Mouse (Mus musculus): ENCODE measurements around the gene Gm36864. TPM values are rescaled to one million over a fixed set of nuclear protein-coding genes. Genes with fewer than 3 reads are reported as not detected.

Gene Gm36864
- polyA plus RNA-seq, 1 experiment from 2014 or later: not detected

GRCm38 (mm10) chr7:44276461-44277249, 40.7 kb downstream of the Gm36864 start:
- Histone ChIP-seq H3K27ac (ENCODE audit: low read depth, low read length) (no peak overlapping the region), H3K9me3 (ENCODE audit: control insufficient read depth, low read length) (no peaks in the 10 kb centered on the region), H3K27me3 (ENCODE audit: control insufficient read depth, insufficient read depth, low read length) (no peaks in the 10 kb centered on the region), H3K36me3 (ENCODE audit: control insufficient read depth, insufficient read depth, low read length) (no peaks in the 10 kb centered on the region), H3K4me3 (ENCODE audit: low read depth, low read length) (no peak overlapping the region), H3K4me1 (ENCODE audit: control insufficient read depth, insufficient read depth, low read length) (no peaks in the 10 kb centered on the region), H3K9ac (ENCODE audit: low read length) (no peak overlapping the region), H3K4me2 (ENCODE audit: low read depth) (no peak overlapping the region)
- 65% methylated on average over 8 of the region's 10 CpGs for WGBS
- DNase-seq (ENCODE audit: low spot score) (no peak), ATAC-seq (ENCODE audit: insufficient read depth, low FRiP score, low TSS enrichment) (no peak)

GRCm38 (mm10) chr7:44277250-44277622, 41.3 kb downstream of the Gm36864 start:
- H3K9ac ChIP-seq (ENCODE audit: low read length): no peak overlapping the region
- H3K4me2 ChIP-seq (ENCODE audit: low read depth): no peak overlapping the region
- H3K4me1 ChIP-seq (ENCODE audit: control insufficient read depth, insufficient read depth, low read length): no peaks in the 10 kb centered on the region
- WGBS: 52% methylated on average over 2 of the region's 2 CpGs
- DNase-seq (ENCODE audit: low spot score) (no peak), ATAC-seq (ENCODE audit: insufficient read depth, low FRiP score, low TSS enrichment) (no peak)
- no peaks in the 10 kb centered on the region for H3K9me3 ChIP-seq (ENCODE audit: control insufficient read depth, low read length)
- H3K4me3 ChIP-seq (ENCODE audit: low read depth, low read length): no peak overlapping the region
- H3K27ac ChIP-seq (ENCODE audit: low read depth, low read length): no peak overlapping the region
- H3K36me3 ChIP-seq (ENCODE audit: control insufficient read depth, insufficient read depth, low read length): no peaks in the 10 kb centered on the region
- H3K27me3 ChIP-seq (ENCODE audit: control insufficient read depth, insufficient read depth, low read length): no peaks in the 10 kb centered on the region

DNA sequence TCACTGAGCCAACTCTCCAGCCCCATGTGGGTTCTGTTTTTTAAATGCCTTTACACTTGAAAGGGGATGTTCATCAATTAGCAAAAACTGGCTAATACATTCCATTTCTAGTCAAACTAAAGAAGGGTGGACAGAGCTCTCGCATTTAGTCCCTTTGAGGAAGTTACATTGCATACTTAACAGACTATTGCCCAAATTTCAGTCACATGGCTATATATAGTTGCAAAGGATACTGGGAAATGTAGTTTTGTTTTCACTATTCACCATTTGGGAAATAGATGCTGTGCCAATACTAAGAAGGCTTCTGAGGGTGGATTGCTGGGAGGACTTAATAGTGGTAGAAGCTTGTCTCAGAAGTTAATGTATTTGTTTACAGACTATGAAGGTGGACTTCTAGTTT, 45.0 kb downstream of the Gm36864 start:
- 74% methylated on average over 1 of the region's 1 CpGs for WGBS
- ATAC-seq (ENCODE audit: insufficient read depth, low FRiP score, low TSS enrichment) (no peak), DNase-seq (ENCODE audit: low spot score) (no peak)
- no peak overlapping the region for H3K4me2 ChIP-seq (ENCODE audit: low read depth)
- H3K4me3 ChIP-seq (ENCODE audit: low read depth, low read length): no peak overlapping the region
- H3K27ac ChIP-seq (ENCODE audit: low read depth, low read length): no peak overlapping the region
- H3K9me3 ChIP-seq (ENCODE audit: control insufficient read depth, low read length): no peaks in the 10 kb centered on the region
- no peaks in the 10 kb centered on the region for H3K36me3 ChIP-seq (ENCODE audit: control insufficient read depth, insufficient read depth, low read length)
- no peaks in the 10 kb centered on the region for H3K4me1 ChIP-seq (ENCODE audit: control insufficient read depth, insufficient read depth, low read length)
- H3K27me3 ChIP-seq (ENCODE audit: control insufficient read depth, insufficient read depth, low read length): no peaks in the 10 kb centered on the region
- H3K9ac ChIP-seq (ENCODE audit: low read length): no peak overlapping the region

DNA sequence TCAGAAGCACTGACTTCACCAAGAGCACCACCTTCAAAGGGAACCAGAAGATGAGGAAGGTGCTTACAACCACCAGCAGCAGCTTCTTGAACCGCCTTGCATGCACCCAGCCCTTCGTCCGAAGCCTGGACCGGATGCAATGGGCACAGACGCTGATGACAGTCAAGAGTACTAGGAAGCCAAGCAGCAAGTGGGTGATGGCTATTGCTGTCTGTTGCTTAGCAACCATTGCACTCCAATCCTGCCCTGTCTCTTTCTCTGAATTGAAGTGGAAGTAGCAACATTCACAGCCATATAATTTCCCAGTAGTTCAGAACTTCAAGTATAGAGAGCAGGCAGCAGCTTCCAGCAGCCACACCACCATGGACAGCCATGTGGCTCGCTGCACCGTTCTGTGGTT, 45.6 kb downstream of the Gm36864 start:
- H3K4me2 ChIP-seq (ENCODE audit: low read depth): no peak overlapping the region
- no peak overlapping the region for H3K9ac ChIP-seq (ENCODE audit: low read length)
- H3K27me3 ChIP-seq (ENCODE audit: control insufficient read depth, insufficient read depth, low read length): no peaks in the 10 kb centered on the region
- no peaks in the 10 kb centered on the region for H3K9me3 ChIP-seq (ENCODE audit: control insufficient read depth, low read length)
- no peaks in the 10 kb centered on the region for H3K36me3 ChIP-seq (ENCODE audit: control insufficient read depth, insufficient read depth, low read length)
- H3K27ac ChIP-seq (ENCODE audit: low read depth, low read length): no peak overlapping the region
- H3K4me3 ChIP-seq (ENCODE audit: low read depth, low read length): no peak overlapping the region
- no peak for DNase-seq (ENCODE audit: low spot score)
- no peak for ATAC-seq (ENCODE audit: insufficient read depth, low FRiP score, low TSS enrichment)
- H3K4me1 ChIP-seq (ENCODE audit: control insufficient read depth, insufficient read depth, low read length): no peaks in the 10 kb centered on the region
- WGBS: 77% methylated on average over 7 of the region's 7 CpGs

- 79% methylated on average over 7 of the region's 7 CpGs for WGBS
- H3K36me3 ChIP-seq (ENCODE audit: control insufficient read depth, insufficient read depth, low read length): no peaks in the 10 kb centered on the region
- H3K27me3 ChIP-seq (ENCODE audit: control insufficient read depth, insufficient read depth, low read length): no peaks in the 10 kb centered on the region
Observed at GRCm38 (mm10) chr7:44287760-44288159, 51.8 kb downstream of the Gm36864 start.

DNA sequence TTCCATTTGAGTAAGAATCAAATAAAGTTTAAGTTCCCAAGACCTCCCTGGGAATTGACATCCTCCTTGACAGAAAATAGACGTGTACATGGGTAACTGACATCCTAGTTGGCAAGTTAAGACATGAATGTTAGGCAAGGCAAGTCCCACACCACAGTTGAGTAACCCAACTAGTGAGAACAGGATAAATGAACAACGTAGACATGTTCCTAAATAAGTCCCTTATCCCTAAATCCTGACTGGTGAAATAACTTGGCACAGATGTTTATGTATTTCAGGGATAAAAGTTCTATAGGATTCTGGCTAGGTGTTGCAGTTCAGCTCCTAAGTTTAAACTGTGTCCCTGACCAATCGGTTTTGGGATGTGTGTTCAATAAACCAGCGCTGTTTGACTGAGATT, 55.0 kb downstream of the Gm36864 start:
- DNase-seq (ENCODE audit: low spot score) (no peak), ATAC-seq (ENCODE audit: insufficient read depth, low FRiP score, low TSS enrichment) (no peak)
- Histone ChIP-seq H3K4me3 (ENCODE audit: low read depth, low read length) (no peak overlapping the region), H3K36me3 (ENCODE audit: control insufficient read depth, insufficient read depth, low read length) (no peaks in the 10 kb centered on the region), H3K9ac (ENCODE audit: low read length) (no peak overlapping the region), H3K27ac (ENCODE audit: low read depth, low read length) (no peak overlapping the region), H3K4me1 (ENCODE audit: control insufficient read depth, insufficient read depth, low read length) (no peaks in the 10 kb centered on the region), H3K4me2 (ENCODE audit: low read depth) (no peak overlapping the region), H3K9me3 (ENCODE audit: control insufficient read depth, low read length) (no peaks in the 10 kb centered on the region), H3K27me3 (ENCODE audit: control insufficient read depth, insufficient read depth, low read length) (no peaks in the 10 kb centered on the region)
- 82% methylated on average over 4 of the region's 4 CpGs for WGBS

More at GRCm38 (mm10) chr7:44287760-44288159, 51.8 kb downstream of the Gm36864 start:
- no peaks in the 10 kb centered on the region for H3K9me3 ChIP-seq (ENCODE audit: control insufficient read depth, low read length)
- H3K9ac ChIP-seq (ENCODE audit: low read length): no peak overlapping the region
- ATAC-seq (ENCODE audit: insufficient read depth, low FRiP score, low TSS enrichment): no peak
- no peak for DNase-seq (ENCODE audit: low spot score)
- no peaks in the 10 kb centered on the region for H3K4me1 ChIP-seq (ENCODE audit: control insufficient read depth, insufficient read depth, low read length)
- no peak overlapping the region for H3K4me2 ChIP-seq (ENCODE audit: low read depth)
- no peak overlapping the region for H3K27ac ChIP-seq (ENCODE audit: low read depth, low read length)
- H3K4me3 ChIP-seq (ENCODE audit: low read depth, low read length): no peak overlapping the region

DNA sequence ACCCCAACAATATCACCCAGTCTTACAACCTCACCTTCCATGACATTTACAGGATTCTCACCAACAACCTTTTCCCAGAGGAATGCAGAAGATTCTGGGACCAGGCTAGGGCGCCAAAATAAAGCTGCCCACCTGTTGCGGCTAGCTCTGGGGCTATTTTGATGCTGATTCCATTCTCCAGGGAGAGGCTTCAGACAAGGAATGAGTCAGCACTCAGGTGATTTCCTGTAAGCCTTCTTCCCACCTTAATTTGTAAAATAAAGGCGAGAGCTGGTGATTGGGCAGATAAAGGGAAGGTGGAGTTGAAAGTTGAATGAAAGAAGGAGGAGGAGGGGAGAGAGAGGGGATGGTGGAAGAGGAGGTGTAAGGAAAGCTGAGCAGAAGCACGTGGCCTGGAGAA, 55.4 kb downstream of the Gm36864 start:
- WGBS: 54% methylated on average over 4 of the region's 4 CpGs
- Histone ChIP-seq H3K4me1 (ENCODE audit: control insufficient read depth, insufficient read depth, low read length) (no peaks in the 10 kb centered on the region), H3K27ac (ENCODE audit: low read depth, low read length) (no peak overlapping the region), H3K9me3 (ENCODE audit: control insufficient read depth, low read length) (no peaks in the 10 kb centered on the region), H3K4me2 (ENCODE audit: low read depth) (no peak overlapping the region), H3K36me3 (ENCODE audit: control insufficient read depth, insufficient read depth, low read length) (no peaks in the 10 kb centered on the region), H3K9ac (ENCODE audit: low read length) (no peak overlapping the region), H3K27me3 (ENCODE audit: control insufficient read depth, insufficient read depth, low read length) (no peaks in the 10 kb centered on the region), H3K4me3 (ENCODE audit: low read depth, low read length) (no peak overlapping the region)
- ATAC-seq (ENCODE audit: insufficient read depth, low FRiP score, low TSS enrichment) (no peak), DNase-seq (ENCODE audit: low spot score) (no peak)

Other genes starting within 250 kb of the Gm36864 start
- gene Klk1b11, start 240.3 kb upstream of the Gm36864 start, polyA plus RNA-seq (2014; fragmentation: Nextera tagmentation; extraction: Ambion mirVana): not detected in 2 replicates
- not detected in 2 replicates for gene Klk1b26, start 224.0 kb upstream of the Gm36864 start, polyA plus RNA-seq (2014; fragmentation: Nextera tagmentation; extraction: Ambion mirVana)
- gene Klk1b27, start 183.9 kb upstream of the Gm36864 start, polyA plus RNA-seq (2014; fragmentation: Nextera tagmentation; extraction: Ambion mirVana): not detected in 2 replicates
- gene Klk1b21, start 133.8 kb upstream of the Gm36864 start, polyA plus RNA-seq (2014; fragmentation: Nextera tagmentation; extraction: Ambion mirVana): not detected in 2 replicates
- gene Klk1b22, start 123.5 kb upstream of the Gm36864 start, polyA plus RNA-seq (2014; fragmentation: Nextera tagmentation; extraction: Ambion mirVana): not detected in 2 replicates
- gene Klk1b16, start 99.4 kb upstream of the Gm36864 start, polyA plus RNA-seq (2014; fragmentation: Nextera tagmentation; extraction: Ambion mirVana): not detected in 2 replicates
- gene Klk1b24, start 47.9 kb upstream of the Gm36864 start, polyA plus RNA-seq (2014; fragmentation: Nextera tagmentation; extraction: Ambion mirVana): not detected in 2 replicates
- gene Klk1b3, start 38.0 kb upstream of the Gm36864 start, polyA plus RNA-seq (2014; fragmentation: Nextera tagmentation; extraction: Ambion mirVana): not detected in 2 replicates
- gene Klk1b4, start 28.7 kb upstream of the Gm36864 start, polyA plus RNA-seq (2014; fragmentation: Nextera tagmentation; extraction: Ambion mirVana): not detected in 2 replicates
- not detected in 2 replicates for gene Klk1b5, start 20.2 kb upstream of the Gm36864 start, polyA plus RNA-seq (2014; fragmentation: Nextera tagmentation; extraction: Ambion mirVana)
- not detected in 2 replicates for gene Klk1, start 10.8 kb upstream of the Gm36864 start, polyA plus RNA-seq (2014; fragmentation: Nextera tagmentation; extraction: Ambion mirVana)
- gene 1700028J19Rik, start 10.5 kb downstream of the Gm36864 start, polyA plus RNA-seq (2014; fragmentation: Nextera tagmentation; extraction: Ambion mirVana): 1.1 and 1.2 TPM in 2 replicates
- 143 TPM in 2 replicates for gene 2410002F23Rik, start 10.5 kb downstream of the Gm36864 start, polyA plus RNA-seq (2014; fragmentation: Nextera tagmentation; extraction: Ambion mirVana)
- gene Acp4, start 21.2 kb downstream of the Gm36864 start, polyA plus RNA-seq (2014; fragmentation: Nextera tagmentation; extraction: Ambion mirVana): not detected in 2 replicates
- gene Gm15517, start 25.3 kb downstream of the Gm36864 start, polyA plus RNA-seq (2014; fragmentation: Nextera tagmentation; extraction: Ambion mirVana): not detected in 2 replicates
- 1.9 and 2.4 TPM in 2 replicates for gene Clec11a, start 70.7 kb downstream of the Gm36864 start, polyA plus RNA-seq (2014; fragmentation: Nextera tagmentation; extraction: Ambion mirVana)
- gene Shank1, start 74.1 kb downstream of the Gm36864 start, polyA plus RNA-seq (2014; fragmentation: Nextera tagmentation; extraction: Ambion mirVana): 4.6 and 4.7 TPM in 2 replicates
- 2.9 and 3.7 TPM in 2 replicates for gene Syt3, start 147.9 kb downstream of the Gm36864 start, polyA plus RNA-seq (2014; fragmentation: Nextera tagmentation; extraction: Ambion mirVana)
- gene 1700008O03Rik, start 149.6 kb downstream of the Gm36864 start, polyA plus RNA-seq (2014; fragmentation: Nextera tagmentation; extraction: Ambion mirVana): 1.0 and 1.1 TPM in 2 replicates
- gene Lrrc4b, start 192.8 kb downstream of the Gm36864 start, polyA plus RNA-seq (2014; fragmentation: Nextera tagmentation; extraction: Ambion mirVana): 7.4 and 8.0 TPM in 2 replicates
- 1.2 and 1.6 TPM in 2 replicates for gene Aspdh, start 229.2 kb downstream of the Gm36864 start, polyA plus RNA-seq (2014; fragmentation: Nextera tagmentation; extraction: Ambion mirVana)
- 60.0 and 66.2 TPM in 2 replicates for gene Josd2, start 231.8 kb downstream of the Gm36864 start, polyA plus RNA-seq (2014; fragmentation: Nextera tagmentation; extraction: Ambion mirVana)

All from neural tube, embryonic 11.5 days (tissue).